Mouse (Mus musculus) cerebellum, adult (tissue): ENCODE measurements around the gene Zglp1.
"Not testable (repeated sequence)": the region's sequence is repeated elsewhere in the genome, so short reads cannot be mapped to it uniquely, and the experiment has no call there.

Experiments
- ATAC-seq: cut with Nextera tagmentation; 2 replicates; pipeline ENCODE4 v1.9.2; 2017; ENCODE audit warnings: mild to moderate bottlenecking, moderate library complexity, mixed read lengths; ENCODE audit not compliant: insufficient number of reproducible peaks, low FRiP score, low TSS enrichment

Zglp1 gene

DNA sequence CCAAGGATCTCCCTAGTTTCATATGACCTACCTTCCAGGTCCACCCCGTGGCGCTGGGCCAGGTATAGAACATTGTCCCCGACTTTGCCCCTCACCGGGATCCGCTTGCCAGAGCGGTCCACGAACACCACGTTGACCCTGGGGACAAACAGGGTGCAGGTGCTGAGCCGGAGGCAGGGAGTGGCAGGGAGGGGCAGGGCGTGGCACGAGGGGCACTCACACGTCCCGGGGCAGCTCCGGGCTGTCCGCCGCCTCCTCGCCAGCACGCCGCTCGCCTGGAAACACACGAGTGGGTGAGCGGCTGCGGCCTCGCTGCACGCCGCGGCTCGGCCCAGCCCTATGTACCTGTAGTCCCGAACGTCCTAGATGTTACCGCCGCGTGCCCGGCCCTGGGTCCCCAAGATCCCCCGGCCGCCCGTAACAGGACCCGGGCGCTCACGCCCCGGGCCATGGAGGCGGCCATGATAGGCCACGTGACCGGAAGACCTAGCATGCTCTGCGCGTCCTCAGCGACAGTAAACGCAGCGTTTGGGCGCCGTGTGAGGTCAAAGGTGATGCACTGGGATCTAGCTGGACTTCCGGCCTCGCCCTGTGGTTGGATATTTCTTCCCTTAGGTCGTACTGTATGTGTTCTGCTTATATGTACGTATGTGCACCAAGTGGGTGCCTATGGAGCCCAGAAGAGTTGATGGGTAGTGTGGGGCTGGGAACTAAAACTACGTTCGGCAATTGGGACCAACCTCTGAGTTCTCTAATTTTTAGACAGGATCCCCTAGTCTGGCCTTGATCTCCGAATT, 6.3 kb upstream of the Zglp1 start, which contains the start of the genes Gm49373 and Fdx1l:
Gene Gm49373, minus strand, starts transcription at position 53 of the 797 bp plus-strand sequence.
Gene Fdx1l, minus strand, starts transcription at position 571 of the 797 bp plus-strand sequence.
- ATAC-seq, result peak; percentile 93

DNA sequence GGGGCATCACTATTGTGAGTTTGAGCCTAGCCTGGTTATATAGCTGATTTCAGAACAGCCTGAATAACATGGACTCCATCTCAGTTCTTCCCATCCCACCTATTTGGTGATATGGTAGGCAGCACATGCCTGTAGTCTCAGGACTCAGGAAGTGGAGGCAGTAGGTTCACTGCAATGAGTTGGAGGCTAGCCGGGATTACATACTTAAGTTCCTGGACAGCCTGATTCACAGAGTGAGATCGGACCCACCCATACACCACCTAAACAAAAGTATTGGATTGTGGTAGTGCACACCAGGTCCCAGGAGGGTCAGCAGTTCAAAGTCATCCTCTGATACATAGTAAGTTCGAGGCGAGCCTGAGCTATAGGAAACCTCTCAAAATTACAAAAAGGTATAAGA, 5.7 kb upstream of the Zglp1 start:
- no peak for ATAC-seq

DNA sequence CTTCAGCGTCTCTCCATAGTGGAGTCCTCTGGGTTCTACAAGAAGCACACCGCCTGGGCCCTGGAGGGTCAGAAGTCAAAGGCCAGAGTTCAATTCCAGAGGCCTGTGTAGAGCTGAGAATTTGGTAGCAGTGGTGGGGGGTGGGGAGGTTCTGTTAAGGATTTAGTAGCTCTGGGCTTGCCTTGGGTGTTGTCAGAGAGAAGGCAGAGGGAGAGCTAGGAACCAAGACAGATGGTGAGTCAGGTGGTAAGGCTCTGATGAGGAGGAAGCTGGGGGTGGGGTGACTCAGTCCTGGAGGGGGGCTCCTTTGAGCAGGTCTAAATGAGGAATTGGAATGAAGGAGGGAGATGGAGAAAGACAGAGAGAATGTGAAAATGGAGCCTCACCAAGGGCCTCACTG, 4.0 kb downstream of the Zglp1 start:
- ATAC-seq, result no peak

DNA sequence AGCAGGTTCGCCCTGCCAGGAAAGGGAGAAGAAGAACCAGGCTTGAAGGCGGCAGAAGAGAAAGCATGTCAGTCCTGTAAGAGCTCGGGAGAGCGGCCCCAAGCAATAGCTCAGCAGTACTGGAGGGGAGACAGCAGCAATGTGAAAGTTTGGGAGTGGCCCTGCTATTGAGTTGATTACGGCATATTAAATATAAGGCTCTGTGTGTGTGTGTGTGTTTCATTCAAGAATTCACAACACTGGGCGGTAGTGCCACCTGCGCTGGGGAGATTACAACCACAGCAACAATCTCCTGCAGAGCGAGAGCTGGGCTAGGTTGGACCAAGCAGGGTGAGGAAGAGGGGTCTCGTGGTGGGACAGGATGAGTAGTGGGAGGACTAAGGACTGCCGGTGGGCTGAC, 15.3 kb downstream of the Zglp1 start:
- no peak for ATAC-seq

DNA sequence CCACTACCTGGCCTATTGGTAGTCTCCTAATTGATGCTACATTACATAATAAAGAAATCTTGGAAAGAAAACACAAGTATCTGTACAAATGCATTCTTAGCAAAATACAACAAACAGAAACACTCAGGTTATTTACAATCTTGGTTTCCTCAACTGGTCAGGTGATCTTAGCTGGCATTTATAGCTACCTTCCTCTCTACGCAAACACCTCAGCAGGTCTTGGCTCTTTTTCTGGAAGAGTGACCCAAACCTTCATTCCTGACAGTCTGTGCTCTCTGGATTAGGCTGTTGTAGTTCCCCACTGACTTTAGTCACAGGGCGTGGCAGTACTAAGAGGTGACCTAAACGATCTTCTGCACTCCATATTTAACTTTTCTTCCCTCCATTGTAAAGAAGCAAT, 21.7 kb downstream of the Zglp1 start:
- ATAC-seq, result no peak

DNA sequence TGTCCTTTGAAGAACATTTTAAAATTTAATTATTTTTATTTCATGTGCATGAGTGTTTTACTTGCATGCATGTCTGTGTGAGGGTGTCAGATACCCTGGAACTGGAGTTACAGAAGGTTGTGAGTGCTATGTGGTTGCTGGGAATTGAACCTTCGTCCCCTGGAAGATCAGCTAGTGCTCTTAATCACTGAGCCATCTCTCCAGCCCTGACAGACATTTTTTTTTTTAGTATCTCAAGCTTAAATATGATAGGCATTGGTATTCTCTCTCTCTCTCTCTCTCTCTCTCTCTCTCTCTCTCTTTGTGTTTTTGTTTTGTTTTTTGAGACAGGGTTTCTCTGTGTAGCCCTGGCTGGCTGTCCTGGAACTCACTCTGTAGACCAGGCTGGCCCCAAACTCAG, 22.1 kb downstream of the Zglp1 start:
- not testable (repeated sequence) for ATAC-seq

DNA sequence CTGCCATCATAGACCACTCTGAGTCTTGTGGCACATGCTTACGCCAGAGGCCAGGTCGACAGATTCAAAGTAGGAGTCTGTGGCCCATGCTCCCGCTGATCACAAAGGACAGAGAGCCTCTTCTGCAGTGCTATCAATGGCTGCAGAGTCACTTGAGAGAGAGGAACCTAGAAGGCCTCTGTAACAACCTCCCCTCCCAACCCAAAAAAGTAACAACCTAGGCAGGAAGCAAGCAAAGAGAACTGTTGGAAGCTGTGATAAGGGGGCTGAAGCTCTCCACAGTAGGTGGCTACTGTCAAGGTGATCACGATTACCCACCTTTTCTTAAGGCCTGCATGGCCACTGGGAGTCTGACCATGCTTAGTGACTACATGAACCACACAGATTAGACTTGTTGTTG, 23.3 kb downstream of the Zglp1 start:
- no peak for ATAC-seq

DNA sequence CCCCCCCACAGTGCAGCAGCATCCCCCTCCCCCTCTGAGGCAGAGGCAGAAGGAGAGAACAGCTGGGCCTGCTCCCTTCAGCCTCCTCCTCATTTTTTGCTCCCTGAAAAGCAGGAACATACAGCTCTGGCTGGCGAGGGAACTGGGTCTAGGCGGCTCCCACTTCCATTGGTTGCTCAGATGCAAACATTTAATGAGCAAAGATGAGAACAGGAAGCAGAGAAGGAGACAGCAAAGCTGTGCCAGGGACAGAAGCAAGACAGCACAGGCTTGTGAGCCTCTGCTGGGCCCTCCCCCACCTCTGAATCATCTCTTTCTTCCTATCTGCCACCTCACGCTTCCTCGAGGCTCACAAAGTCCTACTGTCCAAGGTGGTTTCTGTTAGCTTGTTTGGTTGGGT, 25.6 kb downstream of the Zglp1 start:
- ATAC-seq, result no peak

DNA sequence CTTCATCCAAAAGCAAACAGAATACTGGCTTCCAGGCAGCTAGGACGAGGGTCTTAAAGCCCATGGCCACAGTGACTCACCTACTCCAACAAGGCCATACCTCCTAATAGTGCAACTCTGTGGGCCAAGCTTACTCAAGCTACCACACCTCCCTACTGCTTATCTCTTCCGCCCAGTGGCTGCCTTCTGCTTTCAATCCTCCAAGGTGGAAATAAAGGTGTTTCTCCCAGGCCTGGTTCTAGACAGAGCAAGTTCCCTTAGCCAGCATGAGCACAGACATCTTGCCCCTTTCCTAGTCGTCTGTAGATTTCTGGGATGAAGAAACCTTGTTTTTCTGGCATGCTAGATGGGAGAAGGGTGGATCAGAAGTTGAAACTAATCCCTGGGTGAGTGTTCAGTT, 27.1 kb downstream of the Zglp1 start:
- no peak for ATAC-seq

DNA sequence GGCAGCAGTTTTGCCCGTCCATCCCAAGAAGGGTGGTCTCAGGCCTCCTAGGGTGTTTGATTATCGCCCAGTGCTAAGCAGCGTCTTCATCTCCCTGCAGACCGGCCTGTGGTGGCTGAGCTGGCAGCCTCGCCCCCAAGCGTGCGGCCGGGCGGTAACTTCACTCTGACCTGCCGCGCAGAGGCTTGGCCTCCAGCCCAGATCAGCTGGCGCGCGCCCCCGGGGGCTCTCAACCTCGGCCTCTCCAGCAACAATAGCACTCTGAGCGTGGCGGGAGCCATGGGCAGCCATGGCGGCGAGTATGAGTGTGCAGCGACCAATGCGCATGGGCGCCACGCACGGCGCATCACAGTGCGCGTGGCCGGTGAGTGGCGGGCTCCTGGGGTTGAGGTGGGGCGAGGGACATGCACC, 29.4 kb downstream of the Zglp1 start:
- no peak for ATAC-seq

DNA sequence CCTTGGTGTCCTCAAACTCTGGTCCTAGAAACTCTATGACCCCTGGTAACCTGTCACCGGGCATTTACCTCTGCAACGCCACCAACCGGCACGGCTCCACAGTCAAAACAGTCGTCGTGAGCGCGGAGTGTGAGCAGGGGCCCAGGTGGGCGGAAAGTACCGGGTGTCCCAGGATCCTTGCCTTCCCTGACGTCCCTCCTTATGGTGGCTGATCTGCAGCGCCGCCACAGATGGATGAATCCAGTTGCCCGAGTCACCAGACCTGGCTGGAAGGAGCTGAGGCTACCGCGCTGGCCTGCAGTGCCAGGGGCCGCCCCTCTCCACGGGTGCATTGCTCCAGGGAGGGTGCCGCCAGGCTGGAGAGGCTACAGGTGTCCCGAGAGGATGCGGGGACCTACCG, 30.2 kb downstream of the Zglp1 start:
- ATAC-seq, result no peak

DNA sequence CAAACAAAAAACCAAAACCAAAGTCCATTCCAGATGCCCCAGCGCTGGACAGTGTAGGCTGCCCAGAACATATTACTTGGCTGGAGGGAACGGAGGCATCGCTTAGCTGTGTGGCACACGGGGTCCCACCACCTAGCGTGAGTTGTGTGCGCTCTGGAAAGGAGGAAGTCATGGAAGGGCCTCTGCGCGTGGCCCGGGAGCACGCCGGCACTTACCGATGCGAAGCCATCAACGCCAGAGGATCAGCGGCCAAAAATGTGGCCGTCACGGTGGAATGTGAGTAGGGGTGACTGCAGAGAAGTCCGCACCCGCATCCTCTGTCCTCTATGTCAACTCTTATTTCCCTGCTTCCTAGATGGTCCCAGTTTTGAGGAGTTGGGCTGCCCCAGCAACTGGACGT, 30.7 kb downstream of the Zglp1 start:
- no peak for ATAC-seq

DNA sequence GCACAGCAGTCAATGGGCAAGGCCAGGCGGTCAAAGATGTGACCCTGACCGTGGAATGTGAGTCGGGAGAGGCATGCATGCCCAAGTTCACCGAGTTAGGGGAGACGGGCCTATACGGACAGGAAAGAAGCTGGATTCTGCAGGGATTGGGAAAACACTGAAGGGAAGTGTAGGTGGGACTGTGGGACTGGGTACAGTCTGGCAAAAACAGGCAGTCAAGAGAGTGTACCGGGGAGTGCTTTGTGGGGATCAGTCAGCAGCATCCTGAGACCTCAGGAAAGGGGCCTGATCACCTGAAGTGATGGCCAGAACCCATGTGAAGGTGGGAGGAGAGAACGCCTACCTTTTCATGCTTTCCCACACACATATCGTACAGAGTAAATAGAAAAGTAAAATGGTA, 31.3 kb downstream of the Zglp1 start:
- no peak for ATAC-seq

DNA sequence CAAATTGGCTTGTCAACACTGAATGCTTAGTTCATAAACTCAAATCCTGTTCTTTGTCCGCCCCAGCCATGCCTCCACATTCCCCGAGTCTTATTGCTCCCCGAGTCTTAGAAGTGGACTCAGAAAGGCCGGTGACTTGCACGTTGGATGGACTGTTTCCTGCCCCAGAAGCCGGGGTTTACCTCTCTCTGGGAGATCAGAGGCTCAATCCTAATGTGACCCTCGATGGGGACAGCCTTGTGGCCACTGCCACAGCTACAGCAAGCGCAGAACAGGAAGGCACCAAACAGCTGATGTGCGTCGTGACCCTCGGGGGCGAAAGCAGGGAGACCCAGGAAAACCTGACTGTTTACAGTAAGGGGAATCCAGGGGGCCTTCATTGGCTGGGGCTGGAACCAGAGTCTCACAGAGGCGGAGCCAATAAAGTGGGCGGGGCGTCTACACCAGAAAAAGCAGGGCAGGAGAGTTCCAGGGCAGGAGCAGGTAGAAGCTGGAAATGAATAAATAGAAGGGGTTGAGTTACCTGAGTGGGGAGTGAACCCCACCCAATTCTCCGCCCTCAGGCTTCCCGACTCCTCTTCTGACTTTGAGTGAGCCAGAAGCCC, 32.3 kb downstream of the Zglp1 start:
- ATAC-seq, result no peak

DNA sequence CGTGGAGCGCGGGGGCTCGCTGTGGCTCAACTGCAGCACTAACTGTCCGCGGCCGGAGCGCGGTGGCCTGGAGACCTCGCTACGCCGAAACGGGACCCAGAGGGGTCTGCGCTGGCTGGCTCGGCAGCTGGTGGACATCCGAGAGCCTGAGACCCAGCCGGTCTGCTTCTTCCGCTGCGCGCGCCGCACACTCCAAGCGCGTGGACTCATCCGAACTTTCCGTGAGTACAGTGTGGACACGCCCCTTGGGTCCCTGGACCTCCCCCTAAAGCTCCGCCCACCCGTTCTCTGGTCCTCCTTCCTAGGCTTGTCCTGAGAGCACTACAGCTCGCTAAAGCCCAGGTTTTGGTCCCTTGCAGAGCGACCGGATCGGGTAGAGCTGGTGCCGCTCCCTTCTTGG, 33.8 kb downstream of the Zglp1 start:
- no peak for ATAC-seq

DNA sequence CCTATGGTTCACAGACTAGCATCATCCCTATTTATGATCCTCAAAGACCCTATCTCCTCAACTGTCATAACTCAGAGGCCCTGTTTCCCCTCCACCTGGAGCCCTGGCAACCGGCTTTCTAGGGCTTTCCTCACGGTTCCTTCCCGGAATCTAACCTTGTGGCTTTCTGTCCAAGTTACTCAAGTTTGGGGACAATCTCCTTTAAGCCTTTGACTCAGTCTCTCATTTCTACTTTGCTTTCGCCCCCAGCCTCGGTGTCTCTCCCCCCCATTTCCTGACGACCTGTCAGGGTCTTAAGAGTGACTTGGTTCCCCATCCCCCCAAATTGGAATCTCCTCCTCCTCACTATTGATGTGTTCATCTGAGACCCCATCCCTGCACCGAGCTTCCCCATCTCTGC, 34.4 kb downstream of the Zglp1 start:
- no peak for ATAC-seq

DNA sequence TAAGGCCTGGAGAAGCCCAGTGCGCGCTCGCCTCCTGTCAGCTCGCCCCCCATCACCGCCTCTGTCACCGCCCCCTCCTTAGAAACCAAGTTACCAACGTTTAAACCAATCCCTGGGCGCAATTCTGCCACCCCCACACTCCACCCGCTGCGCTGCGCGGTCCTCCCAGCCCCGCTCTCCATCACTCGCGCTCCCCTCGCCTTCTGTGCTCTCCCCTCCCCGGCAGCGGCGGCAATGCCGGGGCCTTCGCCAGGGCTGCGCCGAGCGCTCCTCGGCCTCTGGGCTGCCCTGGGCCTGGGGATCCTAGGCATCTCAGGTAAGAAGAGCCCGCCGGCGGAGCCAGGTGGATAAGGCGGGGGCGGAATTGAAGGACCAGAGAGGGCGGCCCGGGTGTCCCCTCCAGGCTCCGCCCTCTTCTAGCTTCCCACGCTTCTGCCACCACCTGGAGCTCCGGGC, 35.0 kb downstream of the Zglp1 start, which contains the start of gene Icam5:
Gene Icam5, plus strand, starts transcription at position 178 of the 456 bp plus-strand sequence.
- peak; percentile 36 for ATAC-seq

DNA sequence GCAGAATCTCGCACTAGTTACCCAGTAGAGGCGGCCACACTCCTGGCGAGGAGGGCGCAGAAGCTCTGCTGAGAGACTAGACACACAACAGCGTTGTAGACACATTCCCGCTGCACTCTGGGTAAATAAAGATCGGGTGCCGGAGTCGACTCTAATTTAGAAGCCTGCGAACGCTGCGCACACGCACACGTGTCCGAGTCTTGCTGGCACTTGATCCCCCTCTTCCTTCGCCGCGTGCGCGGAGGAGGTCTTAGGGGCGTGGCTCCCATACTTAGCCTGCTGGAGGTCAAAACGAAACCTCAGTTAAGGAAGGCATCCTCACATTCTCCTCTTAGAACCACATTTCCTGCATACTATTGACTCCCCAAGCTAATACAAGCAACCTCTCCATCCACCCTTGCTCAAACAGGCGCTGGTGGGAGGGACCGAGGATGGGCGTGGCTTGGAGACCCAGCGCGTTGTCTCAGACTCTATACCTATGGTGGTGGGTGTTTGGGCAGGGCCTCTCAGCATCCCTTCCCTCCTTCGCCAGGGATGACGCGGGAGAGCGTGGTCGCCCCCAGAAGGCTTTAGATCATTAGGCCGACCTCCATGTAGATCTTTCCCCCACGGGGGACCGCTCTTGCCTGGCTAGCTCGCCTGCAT, 35.5 kb downstream of the Zglp1 start:
- ATAC-seq, result no peak

DNA sequence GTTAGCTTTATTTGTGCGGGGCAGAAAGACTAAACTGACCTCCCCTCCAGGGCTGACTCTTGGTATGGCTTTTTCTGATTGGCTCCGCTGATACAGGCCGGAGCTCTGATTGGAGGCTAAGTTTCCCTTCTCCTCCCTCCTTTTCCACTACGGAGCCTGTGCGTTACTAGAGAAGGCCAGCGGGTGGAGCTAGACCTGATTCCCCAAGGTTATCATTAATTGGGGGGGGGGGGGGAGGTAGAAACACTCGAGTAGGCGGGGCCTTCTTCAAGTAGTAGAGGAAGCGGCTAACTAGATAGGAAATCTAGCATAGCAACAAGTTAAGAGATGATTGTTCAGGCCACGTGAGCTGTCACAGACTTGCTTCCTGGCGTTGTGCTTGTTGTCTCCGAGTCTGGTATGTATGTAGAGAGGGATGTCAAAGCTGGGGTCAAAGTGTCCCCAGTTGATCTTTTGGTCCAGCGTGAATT, 36.1 kb downstream of the Zglp1 start:
- ATAC-seq, result peak; percentile 74; the same call in 1 of the 2 replicates

DNA sequence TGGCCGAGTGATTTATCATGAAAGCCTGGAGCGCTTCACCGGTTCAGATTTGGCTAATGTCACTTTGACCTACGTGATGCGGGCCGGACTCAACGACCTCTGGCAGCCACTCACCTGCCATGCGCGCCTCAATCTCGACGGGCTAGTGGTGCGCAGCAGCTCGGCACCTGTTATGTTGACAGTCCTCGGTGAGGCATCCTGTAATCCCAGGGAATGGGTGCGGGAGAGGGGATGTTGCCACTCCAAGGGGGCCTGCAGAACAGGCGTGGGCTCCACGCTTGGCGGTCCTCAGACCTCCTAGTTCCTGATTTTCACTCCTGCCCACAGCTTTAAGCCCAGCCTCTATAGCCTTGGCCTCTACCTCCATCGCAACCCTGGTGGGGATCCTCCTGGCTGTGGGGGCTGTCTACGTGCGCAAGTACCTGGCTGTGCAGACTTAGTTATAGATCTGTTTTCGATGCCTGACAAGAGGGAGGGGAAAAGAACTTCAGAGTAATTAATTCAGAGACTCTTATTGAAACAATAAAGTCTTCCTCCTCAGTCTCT, 36.8 kb downstream of the Zglp1 start:
- ATAC-seq, result no peak
